Mouse (Mus musculus) left cerebral cortex, postnatal 10 days (tissue): ENCODE measurements around the gene Mdm2. TPM values are rescaled to one million over a fixed set of nuclear protein-coding genes. Genes with fewer than 3 reads are reported as not detected.
"Not testable (repeated sequence)": the region's sequence is repeated elsewhere in the genome, so short reads cannot be mapped to it uniquely, and the experiment has no call there.

Experiments
- DNase-seq, 2 experiments: peaks; one replicate each; pipeline ENCODE4 v3.0.0; 2021 to 2022; ENCODE audit warnings: low spot score in 2 of 2, mixed read lengths in 1 of 2; ENCODE audit errors: extremely low spot score in 1 of 2
- intact Hi-C: fragments of 180-260 bp; cut with DNase I; formaldehyde crosslinking; loops from one replicate; pipeline ENCODE4 v1.15.1; 2025
- total RNA-seq, 2 experiments: library from RNA; stranded (reverse); gene quantifications; 2 replicates each; pipeline ENCODE4 v1.2.3; 2021

The Mdm2 gene
- total RNA-seq, 2 experiments from 2014 or later: 39.5 to 42.1 TPM

DNA sequence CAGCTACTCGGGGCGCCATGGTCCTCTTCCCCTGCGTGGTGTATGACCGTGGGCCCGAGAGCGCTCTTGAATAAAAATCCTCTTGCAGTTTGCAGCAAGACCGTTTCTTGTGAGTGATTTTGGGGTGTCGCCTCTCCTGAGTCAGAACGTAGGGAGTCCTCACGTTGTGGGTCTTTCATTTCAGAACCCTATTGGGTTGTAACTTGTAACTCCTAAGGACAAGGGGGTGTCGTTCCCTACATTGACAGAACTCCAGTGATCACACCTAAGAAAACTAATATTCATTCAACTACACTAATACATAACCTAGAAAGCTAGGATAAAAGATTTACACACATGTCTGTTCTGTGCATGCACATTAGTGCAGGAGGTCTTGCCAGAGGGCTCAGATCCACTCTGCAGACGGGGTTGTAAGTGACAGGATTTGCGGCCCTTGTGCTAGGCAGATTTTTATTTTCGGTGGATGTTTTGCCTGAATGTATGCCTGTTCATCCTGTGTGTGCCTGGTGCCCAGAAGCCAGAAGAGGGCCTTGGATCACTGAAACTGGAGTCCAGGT lies 39.3 kb upstream of the Mdm2 start:
- intact Hi-C loops: no loop called here
- DNase-seq: no peak

DNA sequence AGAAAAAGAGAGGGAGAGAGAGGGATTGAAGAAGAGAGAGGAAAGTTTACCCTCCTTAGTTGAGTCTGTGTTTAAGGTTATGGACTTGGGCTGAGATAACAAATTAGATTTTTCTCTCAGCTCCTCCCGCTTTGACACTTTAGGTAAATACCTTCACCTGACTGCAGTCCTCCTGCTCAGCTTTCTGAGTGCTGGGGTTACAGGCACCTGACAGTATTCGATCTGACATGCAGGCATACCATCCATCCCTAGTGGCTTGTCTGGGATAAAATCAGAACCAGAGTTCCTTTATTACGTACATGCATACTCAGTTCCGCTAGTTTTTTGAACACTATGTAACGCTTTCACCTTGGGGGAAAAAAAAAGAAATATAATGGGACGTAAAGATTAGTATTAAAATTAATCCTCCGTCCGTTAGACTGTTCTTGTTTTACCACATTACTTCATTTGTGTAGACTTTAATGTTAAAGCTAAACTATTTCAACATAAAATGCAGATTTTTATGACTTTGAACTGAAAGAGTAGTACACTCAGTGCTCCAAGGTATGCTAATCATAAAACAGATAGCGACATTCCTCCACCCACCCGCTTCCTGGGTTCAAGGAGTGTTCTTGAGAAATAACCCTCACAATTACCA lies 38.6 kb upstream of the Mdm2 start:
- intact Hi-C loops: no loop called here
- no peak for DNase-seq

DNA sequence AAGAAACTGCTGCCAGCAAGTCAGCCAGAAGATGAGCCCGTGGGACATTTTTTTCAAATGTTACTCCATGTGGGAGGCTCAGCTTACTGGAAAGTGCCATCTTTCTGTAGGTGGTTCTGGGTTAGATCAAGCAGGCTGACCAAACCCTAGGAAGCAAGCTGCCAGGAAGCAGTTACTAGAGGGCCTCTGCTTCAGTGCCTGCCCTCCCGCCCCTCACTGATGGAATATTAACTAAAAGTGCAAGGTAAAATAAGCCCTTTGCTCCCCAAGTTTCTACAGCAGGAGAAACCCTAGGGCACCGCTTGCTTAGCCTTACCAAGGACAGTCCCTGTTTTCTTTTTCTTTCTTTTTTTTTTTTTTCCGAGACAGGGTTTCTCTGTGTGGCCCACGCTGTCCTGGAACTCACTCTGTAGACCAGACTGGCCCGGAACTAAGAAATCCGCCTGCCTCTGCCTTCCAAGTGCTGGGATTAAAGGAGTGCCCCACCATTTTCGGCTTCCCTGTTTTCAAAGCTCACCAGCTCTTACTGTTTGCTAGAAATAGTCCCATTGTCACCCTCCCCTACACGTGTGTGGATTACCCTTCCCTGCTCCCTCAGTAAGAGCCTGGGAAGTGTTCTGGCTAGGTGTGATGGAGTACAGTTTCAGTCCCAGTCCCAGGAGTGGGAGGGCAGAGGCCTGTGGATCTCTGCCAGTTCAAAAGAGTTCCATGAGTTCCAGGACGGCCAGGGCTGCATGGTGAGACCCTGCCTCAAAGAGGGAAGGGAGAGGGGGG lies 37.9 kb upstream of the Mdm2 start:
- intact Hi-C loops: no loop called here
- DNase-seq: no peak

DNA sequence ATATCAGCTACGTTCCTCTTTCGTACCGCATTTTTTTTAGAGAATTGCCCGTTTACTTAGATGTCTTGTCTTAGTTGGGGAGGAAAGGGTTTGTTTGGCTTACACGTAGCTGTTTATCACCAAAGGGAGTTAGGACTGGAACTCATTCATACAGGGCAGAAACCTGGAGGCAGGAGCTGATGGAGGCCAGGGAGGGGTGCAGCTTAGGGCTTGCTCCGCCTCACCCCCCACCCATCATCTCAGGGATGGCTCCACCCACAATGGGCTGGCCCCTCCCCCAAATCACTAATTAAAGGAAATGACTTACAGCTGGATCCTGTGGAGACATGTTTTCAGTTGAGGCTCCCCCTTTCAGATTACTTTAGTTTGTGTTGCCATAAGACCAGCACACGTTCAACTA lies 37.2 kb upstream of the Mdm2 start:
- intact Hi-C loops: no loop called here
- DNase-seq: no peak

DNA sequence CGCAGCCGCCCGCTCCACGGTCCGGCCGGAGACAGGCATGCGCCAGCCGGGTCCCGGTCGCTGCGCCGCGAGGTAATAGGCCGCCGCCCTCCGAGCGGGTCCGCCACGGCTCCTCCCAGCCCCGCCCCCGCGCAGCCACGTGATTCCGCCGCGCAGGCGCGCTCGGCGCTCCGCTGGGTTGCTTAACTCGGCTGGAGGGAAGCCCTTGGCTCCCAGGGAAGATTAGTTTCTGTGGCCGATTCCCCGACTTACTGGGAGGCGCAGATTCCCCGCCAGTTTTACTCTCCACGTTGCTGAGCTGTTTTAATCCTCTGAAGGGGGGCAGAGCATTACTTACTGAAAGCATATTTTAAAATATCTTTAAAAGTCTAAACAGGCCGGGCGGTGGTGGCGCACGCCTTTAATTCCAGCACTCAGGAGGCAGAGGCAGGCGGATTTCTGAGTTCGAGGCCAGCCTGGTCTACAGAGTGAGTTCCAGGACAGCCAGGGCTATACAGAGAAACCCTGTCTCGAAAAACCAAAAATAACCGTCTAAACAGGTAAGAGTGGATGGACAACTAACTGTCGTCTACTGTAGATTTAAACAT lies 35.8 kb upstream of the Mdm2 start, which contains the start of gene Slc35e3:
Slc35e3 (minus strand) TSS at position 69 of the 587 bp plus-strand sequence.
- peak; percentile 90 to 97 for DNase-seq
- intact Hi-C loops: no loop called here

DNA sequence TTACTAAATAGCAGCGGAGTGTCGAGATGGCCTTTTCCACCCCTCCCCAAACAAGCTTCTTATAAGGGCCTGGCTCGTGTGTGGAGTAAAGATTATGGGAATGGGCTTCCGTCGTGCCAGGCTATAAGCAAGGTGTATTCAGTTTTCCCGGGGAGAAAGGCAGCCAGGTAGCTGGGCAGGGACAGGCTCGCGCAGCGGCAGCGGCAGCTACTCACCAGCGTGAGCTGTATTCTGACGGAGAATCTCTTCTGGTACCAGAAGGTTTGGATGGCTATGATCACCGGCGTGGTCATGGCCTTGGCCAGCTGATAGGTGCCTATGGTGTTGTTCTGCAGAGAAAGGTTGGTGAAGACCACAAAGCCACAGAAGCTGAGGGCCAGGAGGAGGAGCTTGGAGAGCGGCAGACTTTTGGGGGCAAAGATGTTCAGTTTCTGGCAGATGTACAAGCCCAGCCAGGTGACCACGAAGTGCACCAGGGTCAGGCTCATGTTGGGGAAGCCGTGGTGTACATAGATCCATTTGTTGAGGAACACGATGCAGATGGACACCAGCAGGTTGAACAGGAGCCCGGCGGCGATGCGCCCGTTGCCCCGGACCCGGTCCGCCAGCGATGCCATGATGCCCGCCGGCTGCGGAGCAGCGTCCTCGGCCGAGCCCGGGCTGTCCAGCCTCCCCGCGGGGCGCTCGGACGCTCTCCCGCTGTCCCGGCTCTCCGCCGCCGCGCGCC lies 35.2 kb upstream of the Mdm2 start:
- DNase-seq, intact Hi-C loops: not testable (repeated sequence)

DNA sequence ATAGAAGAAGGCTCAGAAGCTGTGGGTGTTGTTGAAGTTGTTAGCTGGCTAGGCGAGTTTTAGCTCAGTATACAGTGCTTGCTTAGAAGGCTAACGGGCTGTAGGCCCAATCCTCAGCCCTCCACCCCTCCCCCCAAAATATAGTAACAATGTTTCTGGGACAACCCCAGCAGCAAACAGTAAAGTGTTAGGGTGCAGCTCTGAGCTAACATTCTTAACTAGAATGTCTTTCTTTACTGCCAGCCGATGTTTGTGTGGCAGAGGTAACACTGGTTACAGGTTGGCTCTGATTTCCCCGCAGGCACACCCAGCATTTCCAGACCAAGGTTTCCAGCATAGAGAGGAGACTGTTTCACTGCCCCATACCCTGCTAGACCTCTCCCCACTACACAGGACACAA lies 33.4 kb upstream of the Mdm2 start:
- intact Hi-C loops: no loop called here
- no peak for DNase-seq

DNA sequence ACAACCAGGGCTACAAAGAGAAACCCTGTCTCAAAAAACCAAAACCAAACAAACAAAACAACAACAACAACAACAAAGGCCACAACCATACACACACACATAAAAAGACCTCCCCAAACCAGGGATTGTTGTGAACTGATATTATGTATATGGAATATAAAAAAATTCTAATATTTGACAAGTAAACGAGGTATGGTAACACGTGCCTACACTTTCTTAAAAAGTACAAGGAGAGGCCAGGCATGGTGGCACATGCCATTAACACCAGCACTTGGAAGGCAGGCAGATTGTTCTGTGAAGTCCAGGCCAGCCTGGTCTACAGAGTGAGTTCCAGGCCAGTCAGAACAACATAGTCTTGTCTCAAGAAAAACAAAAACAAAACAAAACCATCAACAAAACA lies 32.6 kb upstream of the Mdm2 start:
- intact Hi-C loops: no loop called here
- no peak for DNase-seq

DNA sequence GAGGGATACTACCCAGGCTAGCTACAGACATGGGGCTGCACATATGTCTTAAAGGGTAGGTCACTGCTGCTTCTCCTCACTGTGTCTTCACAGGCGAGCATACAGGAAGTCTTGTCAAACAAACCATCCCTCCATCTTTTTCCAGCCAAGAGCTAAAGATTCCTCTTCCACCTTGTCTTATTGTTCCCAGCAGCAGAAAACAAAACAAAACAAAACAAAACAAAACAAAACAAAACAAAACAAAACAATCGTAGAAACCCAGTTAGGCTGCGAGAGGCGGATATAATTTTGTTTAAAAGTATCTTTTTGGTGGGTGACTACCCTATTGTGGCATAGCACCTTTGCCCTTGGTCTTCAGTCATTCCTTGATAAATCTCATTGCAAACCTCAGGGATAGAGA lies 32.1 kb upstream of the Mdm2 start:
- DNase-seq: no peak

DNA sequence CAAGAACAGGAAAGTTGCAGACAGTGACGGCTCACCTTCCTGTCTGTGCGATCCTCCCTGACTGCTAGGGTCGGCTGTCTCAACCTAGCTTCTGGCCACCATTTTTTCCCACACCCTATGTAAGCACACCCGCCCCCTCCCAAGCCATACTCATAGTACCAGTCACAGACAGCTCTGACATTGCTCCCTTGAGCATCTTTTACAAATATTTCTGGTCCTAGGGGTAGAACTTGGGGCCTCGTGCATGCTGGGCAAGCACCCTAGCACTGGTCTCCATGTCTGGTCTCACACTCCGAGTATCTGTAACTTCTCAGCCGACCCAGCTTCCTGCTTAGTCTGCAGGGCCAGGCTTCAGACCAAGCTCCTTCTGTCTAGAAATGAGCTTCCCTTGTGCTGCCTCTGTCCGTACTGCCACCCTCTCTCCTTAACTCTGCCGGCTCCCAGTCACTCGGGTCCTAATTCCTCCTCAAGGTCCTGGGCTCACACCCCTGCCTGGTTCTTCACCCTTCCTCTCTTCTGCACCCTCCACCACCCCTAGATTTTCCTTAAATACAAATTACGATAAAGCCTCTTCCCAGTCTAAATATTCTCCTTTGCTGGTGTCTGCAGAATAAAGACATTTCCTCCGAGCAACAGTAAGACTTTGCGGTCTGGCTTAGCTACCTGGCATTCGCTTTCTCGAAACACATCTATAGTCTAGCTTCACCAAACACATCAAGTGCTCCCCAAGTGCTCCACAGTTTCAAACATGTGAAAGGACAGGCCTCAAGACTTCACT lies 31.3 kb upstream of the Mdm2 start:
- DNase-seq: no peak
- intact Hi-C loops: no loop called here

More for the DNA sequence above, 32.1 kb upstream of the Mdm2 start:
- intact Hi-C loops: no loop called here

DNA sequence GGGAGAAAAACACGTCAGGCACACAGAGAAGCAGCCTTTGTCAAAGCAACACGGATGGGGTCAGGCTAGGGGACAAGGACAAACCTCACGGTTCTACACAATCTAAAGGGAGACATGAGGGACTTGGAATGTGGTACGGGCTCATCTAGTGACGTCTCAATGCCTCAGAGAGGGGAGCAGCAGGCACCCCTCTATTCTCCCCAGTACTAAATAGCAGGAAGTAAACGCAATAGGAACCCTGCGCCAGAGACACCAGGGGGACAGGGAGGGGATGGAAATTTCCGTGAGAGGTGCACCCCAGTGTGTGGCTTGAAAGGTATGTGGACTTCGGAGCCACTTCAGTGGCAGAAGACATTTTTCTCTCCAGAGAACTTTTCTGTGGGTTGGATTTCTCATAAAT lies 30.4 kb upstream of the Mdm2 start:
- intact Hi-C loops: no loop called here
- no peak for DNase-seq

DNA sequence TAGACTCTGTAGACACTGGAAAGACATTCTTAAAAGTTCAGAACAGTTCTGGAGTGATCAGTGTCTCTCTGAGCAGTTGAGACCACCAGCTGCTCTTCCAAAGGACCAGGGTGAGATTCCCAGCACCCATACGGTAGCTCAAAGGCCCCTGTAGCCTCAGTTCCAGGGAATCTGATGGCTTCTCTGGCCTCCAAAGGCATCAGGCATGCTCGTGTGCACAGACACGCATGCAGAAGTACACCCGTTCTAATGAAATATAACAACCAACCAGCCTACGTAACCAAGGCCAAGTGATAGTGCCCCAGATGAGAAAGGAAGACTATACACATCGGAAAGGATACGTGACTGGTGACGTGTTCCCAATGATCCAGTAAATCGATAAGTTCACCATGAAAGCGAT lies 29.6 kb upstream of the Mdm2 start:
- intact Hi-C loops: no loop called here
- DNase-seq: no peak

DNA sequence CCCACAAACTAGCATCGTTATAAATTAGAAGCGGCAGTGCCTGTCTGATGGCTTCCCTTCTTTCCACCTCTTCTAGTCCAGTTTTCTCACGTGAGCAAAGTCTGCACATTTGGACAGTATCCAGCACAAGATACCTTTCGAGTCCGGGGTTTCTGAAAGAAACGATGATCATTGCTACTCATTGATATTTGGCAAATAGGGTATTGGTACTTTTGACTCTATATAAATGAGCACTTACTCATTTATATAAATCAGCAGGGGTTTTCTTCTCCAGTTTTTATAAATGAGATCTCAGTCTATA lies 29.0 kb upstream of the Mdm2 start:
- intact Hi-C loops: no loop called here
- DNase-seq: no peak

DNA sequence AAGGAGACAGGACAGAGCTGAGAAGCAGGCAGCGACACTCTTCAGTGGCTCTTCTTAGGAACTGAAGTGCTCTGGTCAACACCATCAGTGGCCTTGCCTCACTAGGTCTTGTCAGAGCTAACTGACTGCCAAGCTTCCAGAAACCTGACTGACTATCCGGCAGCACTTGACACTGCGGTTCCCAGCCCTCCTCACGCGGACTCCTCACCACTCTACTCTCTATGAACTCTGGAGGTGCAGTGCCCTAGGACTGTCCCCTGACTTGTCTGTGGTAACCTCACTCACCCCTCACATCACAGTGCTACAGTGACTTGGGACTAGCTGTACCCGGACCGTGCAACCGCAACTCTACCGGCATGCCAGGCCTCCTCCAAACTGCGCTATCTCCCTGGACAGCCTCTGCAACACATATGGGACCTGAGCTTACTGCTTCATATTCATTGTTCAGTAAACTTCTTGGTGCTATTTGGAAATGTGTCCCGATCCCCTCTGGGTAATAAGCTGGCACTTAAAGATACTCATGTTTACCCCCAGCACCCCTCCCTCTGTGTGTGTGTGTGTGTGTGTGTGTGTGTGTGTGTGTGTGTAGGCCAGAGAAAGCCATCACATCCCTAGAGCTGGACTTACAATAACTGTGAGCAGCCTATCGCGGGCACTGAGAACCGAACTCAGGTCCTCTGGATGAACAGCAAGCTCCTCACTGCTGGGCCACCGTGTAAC lies 28.5 kb upstream of the Mdm2 start:
- intact Hi-C loops: no loop called here
- no peak for DNase-seq

DNA sequence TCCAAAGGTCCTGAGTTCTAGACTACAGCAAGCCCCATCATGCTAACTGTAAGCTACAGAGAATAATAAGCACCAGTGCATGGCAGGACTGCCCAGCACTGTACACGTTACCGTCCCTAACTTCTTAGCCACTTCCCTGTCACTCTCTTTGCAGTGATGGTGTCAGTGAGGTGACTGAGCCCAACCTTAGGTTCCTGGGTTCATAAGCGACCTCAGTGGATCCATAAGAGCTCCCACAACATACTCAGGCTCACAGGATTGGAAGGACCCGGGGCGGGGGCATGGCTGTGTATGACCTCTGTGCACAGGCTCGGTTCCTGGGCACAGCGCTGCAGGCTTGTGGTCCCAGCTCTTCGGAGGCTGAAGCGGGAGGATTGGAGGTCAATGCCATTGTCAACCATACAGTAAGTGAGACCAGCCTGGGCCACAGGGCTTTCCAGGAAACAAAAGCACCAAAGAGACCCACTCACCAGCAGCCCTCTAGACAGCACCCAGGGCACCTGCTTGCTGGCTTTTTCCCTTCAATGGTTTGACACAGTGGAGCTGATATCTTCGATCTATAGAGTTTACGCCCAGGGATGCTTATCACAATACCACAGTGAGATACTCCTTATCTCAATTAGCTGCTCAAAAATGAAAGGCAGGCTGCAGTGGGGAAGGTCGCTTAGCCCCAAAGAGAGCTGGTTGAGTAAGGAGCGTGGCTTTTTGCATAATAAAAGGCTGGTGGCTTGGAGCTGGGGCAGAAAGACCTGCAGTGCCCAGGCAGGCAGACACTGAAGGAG lies 27.8 kb upstream of the Mdm2 start:
- DNase-seq: no peak
- intact Hi-C loops: no loop called here

DNA sequence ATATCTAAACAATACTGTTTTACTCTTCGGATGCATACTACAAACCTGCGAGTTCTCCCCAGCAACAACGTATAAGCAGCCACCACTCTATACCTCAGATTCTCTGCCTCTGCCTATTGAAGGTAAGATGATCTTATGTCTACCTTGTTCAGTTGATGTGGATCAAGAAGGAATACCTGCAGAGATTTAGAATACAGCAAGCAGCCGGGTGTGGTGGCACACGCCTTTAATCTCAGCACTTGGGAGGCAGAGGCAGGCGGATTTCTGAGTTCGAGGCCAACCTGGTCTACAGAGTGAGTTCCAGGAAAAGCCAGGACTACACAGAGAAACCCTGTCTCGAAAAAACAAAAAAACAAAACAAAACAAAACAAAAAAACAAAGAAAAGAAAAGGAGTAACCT lies 26.9 kb upstream of the Mdm2 start:
- intact Hi-C loops, DNase-seq: not testable (repeated sequence)

DNA sequence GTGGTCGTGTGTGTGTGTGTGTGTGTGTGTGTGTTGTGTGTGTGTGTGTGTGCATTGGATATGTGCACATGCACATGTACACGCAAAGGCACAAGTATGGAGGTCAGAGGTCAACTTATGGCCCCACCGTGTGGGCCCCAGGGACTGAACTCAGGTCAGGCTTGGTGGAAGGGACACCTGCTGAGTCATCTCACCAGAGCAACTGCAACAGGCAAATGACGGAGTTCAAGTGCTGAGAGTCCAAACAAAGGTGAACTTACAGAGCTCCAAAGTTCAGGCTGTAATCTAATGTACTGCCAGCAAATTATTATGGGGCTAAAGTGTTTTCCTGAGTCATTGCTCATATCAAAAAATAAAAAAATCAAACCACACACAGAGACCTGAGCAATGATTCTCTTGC lies 26.5 kb upstream of the Mdm2 start:
- no peak for DNase-seq
- intact Hi-C loops: no loop called here
